Comparison of ENCODE assay signal across 8 mouse cellular contexts in the genomic region with DNA sequence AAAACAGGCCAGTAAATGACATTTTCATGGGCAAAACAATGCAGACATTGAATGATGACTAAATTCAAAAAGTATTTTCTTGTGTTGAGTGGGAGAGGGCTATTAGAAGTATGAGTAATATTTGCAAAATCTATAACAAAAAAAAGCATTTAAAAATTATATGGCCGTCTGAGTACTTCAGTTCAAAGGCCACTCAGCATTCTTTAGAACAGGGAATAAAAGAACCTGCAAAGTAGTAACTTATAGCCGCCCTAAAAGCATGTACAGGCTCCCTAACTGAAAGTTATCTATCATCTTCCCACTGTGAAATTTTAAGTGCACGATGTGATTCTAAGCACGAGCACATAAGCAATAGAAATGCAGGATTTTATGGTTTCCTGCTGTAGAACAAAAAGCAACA. TPM values are rescaled to one million over a fixed set of nuclear protein-coding genes. Genes with fewer than 3 reads are reported as not detected.
DNase-seq lines count a peak whose midpoint lies in the region; ATAC-seq lines count a peak whose summit lies in the region.

No protein-coding gene starts in this region.

- peak overlapping the region; percentile 87; the same call in 1 of the 2 replicates for H3K4me3 ChIP-seq in kidney, embryonic 15.5 days (replicated peaks)
- no peak overlapping the region; the same call in 1 of the 2 replicates for H3K4me3 ChIP-seq in embryonic facial prominence, embryonic 14.5 days (ENCODE audit: low read depth, low read length)
- H3K4me3 ChIP-seq in hindbrain, embryonic 14.5 days (replicated peaks; ENCODE audit: low read length) = peak overlapping the region; percentile 85; the same call in 1 of the 2 replicates
- peak overlapping the region; percentile 85; the same call in 1 of the 2 replicates for H3K4me3 ChIP-seq in midbrain, embryonic 14.5 days (replicated peaks; ENCODE audit: low read depth, low read length)

- H3K4me1 ChIP-seq in kidney, embryonic 15.5 days = peaks cover 12% of the 10 kb centered on the region; the same call in 1 of the 2 replicates
- peaks cover 6% of the 10 kb centered on the region; the same call in 1 of the 2 replicates for H3K4me1 ChIP-seq in embryonic facial prominence, embryonic 14.5 days (ENCODE audit: control insufficient read depth, insufficient read depth, low read length)
- peaks cover 13% of the 10 kb centered on the region for H3K4me1 ChIP-seq in hindbrain, embryonic 14.5 days (replicated peaks; ENCODE audit: control insufficient read depth, insufficient read depth, low read length)
- H3K4me1 ChIP-seq in midbrain, embryonic 14.5 days (ENCODE audit: control insufficient read depth, insufficient read depth, low read length) = 0 out of 2 replicates have a peak, but pooled peaks cover 3% of the 10 kb centered on the region

- H3K27ac ChIP-seq in kidney, embryonic 15.5 days = peak overlapping the region; percentile 99
- H3K27ac ChIP-seq in embryonic facial prominence, embryonic 14.5 days (replicated peaks; ENCODE audit: low read depth, low read length) = peak overlapping the region; percentile 98
- H3K27ac ChIP-seq in hindbrain, embryonic 14.5 days = peak overlapping the region; percentile 58
- H3K27ac ChIP-seq in midbrain, embryonic 14.5 days (replicated peaks; ENCODE audit: low read depth, low read length) = peak overlapping the region; percentile 95

- H3K9me3 ChIP-seq in kidney, embryonic 15.5 days (replicated peaks) = no peaks in the 10 kb centered on the region
- H3K9me3 ChIP-seq in embryonic facial prominence, embryonic 14.5 days (ENCODE audit: control insufficient read depth, low read length) = no peaks in the 10 kb centered on the region
- no peaks in the 10 kb centered on the region for H3K9me3 ChIP-seq in hindbrain, embryonic 14.5 days (ENCODE audit: control insufficient read depth, low read length)
- H3K9me3 ChIP-seq in midbrain, embryonic 14.5 days (ENCODE audit: control insufficient read depth, low read length) = no peaks in the 10 kb centered on the region

- no peaks in the 10 kb centered on the region for H3K27me3 ChIP-seq in kidney, embryonic 15.5 days
- H3K27me3 ChIP-seq in embryonic facial prominence, embryonic 14.5 days (replicated peaks; ENCODE audit: control insufficient read depth, insufficient read depth, low read length) = no peaks in the 10 kb centered on the region
- no peaks in the 10 kb centered on the region for H3K27me3 ChIP-seq in hindbrain, embryonic 14.5 days (ENCODE audit: control insufficient read depth, insufficient read depth, low read length)
- no peaks in the 10 kb centered on the region for H3K27me3 ChIP-seq in midbrain, embryonic 14.5 days (ENCODE audit: control insufficient read depth, insufficient read depth, low read length)

- DNase-seq in kidney, adult 9 months = no peak
- no peak for DNase-seq in embryonic facial prominence, embryonic 14.5 days (ENCODE audit: low spot score)
- no peak for DNase-seq in hindbrain, embryonic 14.5 days (ENCODE audit: low spot score)
- no peak for DNase-seq in midbrain, embryonic 14.5 days
- DNase-seq in cerebellum, adult 9-10 months = no peak
- no peak for DNase-seq in ovary, postnatal 36 days (ENCODE audit: low spot score)

- WGBS in kidney, embryonic 15.5 days = 56% methylated on average over 4 of the region's 4 CpGs
- WGBS in embryonic facial prominence, embryonic 14.5 days = 45% methylated on average over 4 of the region's 4 CpGs
- 73% methylated on average over 4 of the region's 4 CpGs for WGBS in hindbrain, embryonic 14.5 days
- 72% methylated on average over 4 of the region's 4 CpGs for WGBS in midbrain, embryonic 14.5 days

- ATAC-seq in kidney, embryonic 15.5 days (replicated peaks; ENCODE audit: low FRiP score) = no peak
- no peak for ATAC-seq in embryonic facial prominence, embryonic 14.5 days (ENCODE audit: low read depth)
- ATAC-seq in hindbrain, embryonic 14.5 days (ENCODE audit: low FRiP score) = no peak
- no peak for ATAC-seq in midbrain, embryonic 14.5 days (ENCODE audit: low FRiP score, low TSS enrichment)
- ATAC-seq in megakaryocyte-erythroid progenitor cell, adult 5-6 weeks (replicated peaks; ENCODE audit: low FRiP score, low TSS enrichment, poor library complexity, severe bottlenecking) = no peak

- H3K36me3 ChIP-seq in kidney, embryonic 15.5 days = no peaks in the 10 kb centered on the region
- no peaks in the 10 kb centered on the region for H3K36me3 ChIP-seq in embryonic facial prominence, embryonic 14.5 days (ENCODE audit: control insufficient read depth, insufficient read depth, low read length)
- H3K36me3 ChIP-seq in hindbrain, embryonic 14.5 days (replicated peaks; ENCODE audit: control insufficient read depth, insufficient read depth) = no peaks in the 10 kb centered on the region
- H3K36me3 ChIP-seq in midbrain, embryonic 14.5 days (ENCODE audit: control insufficient read depth, insufficient read depth, low read length) = no peaks in the 10 kb centered on the region

- H3K4me2 ChIP-seq in kidney, embryonic 15.5 days = peak overlapping the region; percentile 96
- peak overlapping the region; percentile 88 for H3K4me2 ChIP-seq in embryonic facial prominence, embryonic 14.5 days (ENCODE audit: low read depth, low read length)
- peak overlapping the region; percentile 79 for H3K4me2 ChIP-seq in hindbrain, embryonic 14.5 days (replicated peaks)
- H3K4me2 ChIP-seq in midbrain, embryonic 14.5 days (ENCODE audit: low read length) = peak overlapping the region; percentile 91

- 0 out of 2 replicates have a peak overlapping the region, but pooled peaks have one; percentile 82 for H3K9ac ChIP-seq in kidney, embryonic 15.5 days
- H3K9ac ChIP-seq in embryonic facial prominence, embryonic 14.5 days (ENCODE audit: low read depth, low read length) = 0 out of 2 replicates have a peak overlapping the region, but pooled peaks have one; percentile 47
- peak overlapping the region; percentile 31; the same call in 1 of the 2 replicates for H3K9ac ChIP-seq in hindbrain, embryonic 14.5 days
- no peak overlapping the region for H3K9ac ChIP-seq in midbrain, embryonic 14.5 days (replicated peaks; ENCODE audit: low read length)

RNA-seq across cellular contexts. Expression of gene Camk2d, which starts 0.6 kb away (rescaled TPM):
- 23.5 and 30.6 TPM in 2 replicates for polyA plus RNA-seq in kidney, embryonic 15.5 days (2015; fragmentation: Nextera tagmentation; extraction: Ambion mirVana)
- polyA plus RNA-seq in embryonic facial prominence, embryonic 14.5 days (2014; fragmentation: Nextera tagmentation; extraction: Ambion mirVana) = 40.8 and 40.9 TPM in 2 replicates
- 109 and 117 TPM in 2 replicates for polyA plus RNA-seq in hindbrain, embryonic 14.5 days (2014; fragmentation: Nextera tagmentation; extraction: Ambion mirVana)
- polyA plus RNA-seq in midbrain, embryonic 14.5 days (2014; fragmentation: Nextera tagmentation; extraction: Ambion mirVana) = 51.5 and 58.7 TPM in 2 replicates
- total RNA-seq in megakaryocyte-erythroid progenitor cell, adult 5-6 weeks (2014; fragmentation: Nextera tagmentation) = 4.1 and 4.7 TPM in 2 replicates
- total RNA-seq in megakaryocyte-erythroid progenitor cell, adult 5-6 weeks (2017) = 3.1 and 3.2 TPM in 2 replicates
